Mouse (Mus musculus) erythroblast, embryonic 14.5 days (primary cell): Measurements from ENCODE around the gene Fbxw8.

Source experiments
- GATA1 ChIP-seq: IDR thresholded peaks from 2 replicates; pipeline ENCODE4 v1.6.1; 2012; ENCODE audit warnings: low read length, inconsistent platforms, mixed read lengths
- TAL1 ChIP-seq: IDR thresholded peaks from 3 replicates; pipeline ENCODE4 v1.6.1; 2012; ENCODE audit warnings: low read length, inconsistent platforms, mixed read lengths

- TF ChIP-seq TAL1 = no peak
- TF ChIP-seq GATA1 = no peak
These were observed 125.1 kb downstream of the Fbxw8 start for GRCm38 (mm10) chr5:118030022-118030675.
